Mouse (Mus musculus) thymus, postnatal 25 days (tissue): ENCODE data around the gene Wbp11.
"Not testable (repeated sequence)": the region's sequence is repeated elsewhere in the genome, so short reads cannot be mapped to it uniquely, and the experiment has no call there.

Experiments used
- DNase-seq: peaks from one replicate; pipeline ENCODE4 v3.0.0; 2022

Gene Wbp11

GRCm38 (mm10) chr6:136801274-136801673, 26.8 kb downstream of the Wbp11 start:
- no peak for DNase-seq

- no peak for DNase-seq
These were observed 27.3 kb downstream of the Wbp11 start for GRCm38 (mm10) chr6:136800710-136801109.

- not testable (repeated sequence) for DNase-seq
These were observed 29.9 kb downstream of the Wbp11 start for GRCm38 (mm10) chr6:136797874-136798693.

- DNase-seq = no peak
These were observed 32.2 kb downstream of the Wbp11 start for GRCm38 (mm10) chr6:136795850-136796249.

GRCm38 (mm10) chr6:136795110-136795509, 32.9 kb downstream of the Wbp11 start:
- no peak for DNase-seq

- DNase-seq = no peak
These were observed 34.1 kb downstream of the Wbp11 start for GRCm38 (mm10) chr6:136793831-136794525.

- no peak for DNase-seq
These were observed 34.9 kb downstream of the Wbp11 start for GRCm38 (mm10) chr6:136792884-136793758.

- DNase-seq = no peak
These were observed 38.6 kb downstream of the Wbp11 start for GRCm38 (mm10) chr6:136789391-136789971.

- DNase-seq = no peak
These were observed 45.3 kb downstream of the Wbp11 start for GRCm38 (mm10) chr6:136782761-136783160.

GRCm38 (mm10) chr6:136782146-136782545, 45.9 kb downstream of the Wbp11 start:
- no peak for DNase-seq

GRCm38 (mm10) chr6:136781377-136781986, 46.6 kb downstream of the Wbp11 start, which contains the start of gene Gucy2c:
Gucy2c (minus strand) TSS chr6:136781765.
- no peak for DNase-seq

GRCm38 (mm10) chr6:136776392-136776791, 51.6 kb downstream of the Wbp11 start:
- DNase-seq = no peak

GRCm38 (mm10) chr6:136769859-136770258, 58.2 kb downstream of the Wbp11 start:
- DNase-seq = no peak

- DNase-seq = no peak
These were observed 58.9 kb downstream of the Wbp11 start for GRCm38 (mm10) chr6:136769143-136769542.

GRCm38 (mm10) chr6:136763912-136764311, 64.1 kb downstream of the Wbp11 start:
- DNase-seq = no peak
